ENCODE assay signal across 8 mouse cellular contexts in genomic region chr13:13783894-13784419, GRCm38 (mm10). TPM values are rescaled to one million over a fixed set of nuclear protein-coding genes. Genes with fewer than 3 reads are reported as not detected.
A peak's percentile ranks its signal among the peaks of the same experiment; 100 is the strongest.
DNase-seq lines count a peak whose midpoint lies in the region; ATAC-seq and TF ChIP-seq lines count a peak whose summit lies in the region.

Gene Gng4 (plus strand): TSS chr13:13784059.

- ATAC-seq in hindbrain, embryonic 12.5 days (ENCODE audit: low FRiP score) = peak; percentile 73

- no peak for TF ChIP-seq RAD21 in MEL (IDR thresholded peaks at IDR 0.05; ENCODE audit: low read depth, low read length)

- H3K4me1 ChIP-seq in MEL (ENCODE audit: control insufficient read depth in 1 of 2, insufficient read depth in 2 of 2, low read length in 2 of 2) = no peaks in the 10 kb centered on the region
- peaks cover 16% of the 10 kb centered on the region for H3K4me1 ChIP-seq in hindbrain, embryonic 12.5 days

- peak; percentile 32 for DNase-seq in MEL (ENCODE audit: low read depth, low spot score)
- peak; percentile 71 for DNase-seq in brain, embryonic 14.5 days (ENCODE audit: low read depth)
- DNase-seq in forelimb bud, embryonic 11.5 days (ENCODE audit: low read depth, low spot score) = peak; percentile 63
- DNase-seq in left cerebral cortex, adult 18-20 months (ENCODE audit: low spot score in 2 of 2) = peak; percentile 80 to 85
- DNase-seq in lung, postnatal 14 days = peak; percentile 46
- DNase-seq in ovary, postnatal 36 days (ENCODE audit: low spot score) = peak; percentile 46
- no peak for DNase-seq in adipocyte (ENCODE audit: low spot score)

- TF ChIP-seq POLR2A in MEL (IDR thresholded peaks at IDR 0.05; ENCODE audit: control insufficient read depth in 1 of 2, insufficient read depth in 1 of 2, low read depth in 1 of 2, low read length in 2 of 2, poor library complexity in 1 of 2) = no peak
- TF ChIP-seq POLR2A in brain, embryonic 14.5 days (IDR thresholded peaks at IDR 0.05; ENCODE audit: borderline replicate concordance, extremely low read depth, insufficient read depth, insufficient read length, poor library complexity, severe bottlenecking) = 0 out of 2 replicates have a peak, but pooled peaks have one; percentile 6

- H3K36me3 ChIP-seq in MEL (ENCODE audit: control insufficient read depth in 1 of 2, insufficient read depth in 2 of 2, low read length in 2 of 2) = no peaks in the 10 kb centered on the region
- no peaks in the 10 kb centered on the region for H3K36me3 ChIP-seq in hindbrain, embryonic 12.5 days

- peak within 1 kb of the TSS; percentile 93 for H3K4me2 ChIP-seq in hindbrain, embryonic 12.5 days (replicated peaks)

- peak within 1 kb of the TSS in 1 of 2 experiments; percentile 16; a peak in 2 of 4 replicates for H3K4me3 ChIP-seq in MEL (ENCODE audit: control insufficient read depth in 1 of 2, insufficient read depth in 1 of 2, low read depth in 2 of 2, low read length in 2 of 2)
- peak within 1 kb of the TSS; percentile 55 for H3K4me3 ChIP-seq in hindbrain, embryonic 12.5 days

- no peaks in the 10 kb centered on the region for H3K9me3 ChIP-seq in MEL (replicated peaks; ENCODE audit: insufficient read depth, low read length)
- no peaks in the 10 kb centered on the region for H3K9me3 ChIP-seq in hindbrain, embryonic 12.5 days (replicated peaks)

- no peaks in the 10 kb centered on the region for H3K27me3 ChIP-seq in MEL (ENCODE audit: control insufficient read depth in 1 of 2, insufficient read depth in 2 of 2, low read length in 2 of 2)
- H3K27me3 ChIP-seq in hindbrain, embryonic 12.5 days = peaks cover 47% of the 10 kb centered on the region

- WGBS in hindbrain, embryonic 12.5 days = under 1% methylated on average over 43 of the region's 43 CpGs

- no peaks in the 10 kb centered on the region for H3K79me2 ChIP-seq in MEL (ENCODE audit: control insufficient read depth, insufficient read depth, low read length, poor library complexity)

- no peak within 1 kb of the TSS for H3K27ac ChIP-seq in MEL (ENCODE audit: control insufficient read depth, low read depth, low read length)
- H3K27ac ChIP-seq in hindbrain, embryonic 12.5 days = no peak within 1 kb of the TSS

- no peak for TF ChIP-seq EP300 in MEL (IDR thresholded peaks at IDR 0.05; ENCODE audit: low read depth in 1 of 2, low read length in 2 of 2)

- TF ChIP-seq CTCF in MEL (IDR thresholded peaks at IDR 0.05 in 2 of 3, conservative IDR thresholded peaks at IDR 0.05 in 1 of 3; ENCODE audit: control insufficient read depth in 1 of 3, insufficient read depth in 1 of 3, low read depth in 2 of 3, low read length in 3 of 3, poor library complexity in 1 of 3, severe bottlenecking in 1 of 3) = no peak
- no peak for TF ChIP-seq CTCF in brain, embryonic 14.5 days (IDR thresholded peaks at IDR 0.05; ENCODE audit: borderline replicate concordance, extremely low read depth, insufficient read depth, insufficient read length)

- H3K9ac ChIP-seq in MEL (ENCODE audit: control insufficient read depth, low read depth, low read length, poor library complexity, severe bottlenecking) = no peak within 1 kb of the TSS; the same call in 1 of the 2 replicates
- H3K9ac ChIP-seq in hindbrain, embryonic 12.5 days = peak within 1 kb of the TSS; percentile 61

TF ChIP-seq in MEL, 35 proteins besides CTCF, POLR2A, EP300 and RAD21:
- TF ChIP-seq GABPA (IDR thresholded peaks at IDR 0.05; ENCODE audit: low read depth, low read length) = no peak
TF ChIP-seq in MEL: peak in this region for 0.

RNA-seq across cellular contexts. Expression of gene Gng4, which starts in this region (rescaled TPM):
- not detected in 2 replicates for total RNA-seq in MEL (2012; rRNA removed)
- not detected for polyA plus RNA-seq in MEL (2012; ENCODE audit: insufficient read depth in 1 of 2, insufficient read length in 2 of 2, low read depth in 1 of 2, low replicate concordance in 2 of 2, missing spikeins in 1 of 2)
- 22.8 and 37.7 TPM in 2 replicates for polyA plus RNA-seq in brain, embryonic 14.5 days (2012; rRNA removed)
- 6.2 and 6.9 TPM in 2 replicates for polyA plus RNA-seq in hindbrain, embryonic 12.5 days (2016; fragmentation: Nextera tagmentation; extraction: Ambion mirVana)
- total RNA-seq in left cerebral cortex, adult 18-20 months (2021) = 10 to 100 TPM; 39.4 to 46.5 TPM

Comparison
In these comparisons a context has a peak if more than half of its experiments do, and no peak if none do; other contexts are left out.
1. RNA of gene Gng4 (total RNA-seq): 39.4 to 46.5 TPM in left cerebral cortex, adult 18-20 months; not detected in MEL; every median in the first group is over 10 times any median in the second.
2. Peak in DNase-seq in MEL; RNA of the gene not detected or under 1 TPM.